ENCODE assay signal across 21 mouse cellular contexts in genomic region chr9:13555973-13556481, GRCm38 (mm10).
A peak's percentile ranks its signal among the peaks of the same experiment; 100 is the strongest.
DNase-seq lines count a peak whose midpoint lies in the region; ATAC-seq and TF ChIP-seq lines count a peak whose summit lies in the region.
"Had no signal": no experiment of that assay in that cellular context is flagged by ENCODE, and none has a peak within 500 bp of the region (broad histone marks: within the 10 kb centered on the region; RNA-seq: fewer than 3 reads in every experiment).

No protein-coding gene starts in this region.

- no peaks in the 10 kb centered on the region for H3K36me3 ChIP-seq in heart, embryonic 15.5 days
- H3K36me3 ChIP-seq in neural tube, embryonic 13.5 days, result no peaks in the 10 kb centered on the region
- no peaks in the 10 kb centered on the region for H3K36me3 ChIP-seq in hindbrain, postnatal 0 days (ENCODE audit: insufficient read depth, low read length)
- H3K36me3 ChIP-seq: embryonic facial prominence, embryonic 15.5 days; forebrain, embryonic 15.5 days; intestine, embryonic 15.5 days had no signal

- no peak for ATAC-seq in heart, embryonic 15.5 days (replicated peaks; ENCODE audit: insufficient number of reproducible peaks, insufficient read depth, low FRiP score, low read depth)
- ATAC-seq in neural tube, embryonic 13.5 days (ENCODE audit: low read depth), result no peak
- no peak for ATAC-seq in hindbrain, postnatal 0 days
- ATAC-seq: forebrain, embryonic 15.5 days; intestine, embryonic 15.5 days had no signal

- WGBS in heart, embryonic 15.5 days, result 76% methylated on average over 8 of the region's 8 CpGs
- WGBS in neural tube, embryonic 13.5 days, result 27% methylated on average over 8 of the region's 8 CpGs
- 38% methylated on average over 8 of the region's 8 CpGs for WGBS in hindbrain, postnatal 0 days

- peaks cover 8% of the 10 kb centered on the region for H3K4me1 ChIP-seq in heart, embryonic 15.5 days (replicated peaks)
- peaks cover 36% of the 10 kb centered on the region for H3K4me1 ChIP-seq in neural tube, embryonic 13.5 days (replicated peaks)
- no peaks in the 10 kb centered on the region for H3K4me1 ChIP-seq in hindbrain, postnatal 0 days (ENCODE audit: insufficient read depth, low read length)
- H3K4me1 ChIP-seq: forebrain, embryonic 15.5 days; intestine, embryonic 15.5 days had no signal

- H3K27me3 ChIP-seq in heart, embryonic 15.5 days, result no peaks in the 10 kb centered on the region
- H3K27me3 ChIP-seq in neural tube, embryonic 13.5 days, result no peaks in the 10 kb centered on the region
- no peaks in the 10 kb centered on the region for H3K27me3 ChIP-seq in hindbrain, postnatal 0 days (ENCODE audit: insufficient read depth, low read length)
- H3K27me3 ChIP-seq: embryonic facial prominence, embryonic 15.5 days; forebrain, embryonic 15.5 days; intestine, embryonic 15.5 days had no signal

- H3K4me2 ChIP-seq in heart, embryonic 15.5 days, result no peak overlapping the region
- H3K4me2 ChIP-seq in neural tube, embryonic 13.5 days, result no peak overlapping the region
- H3K4me2 ChIP-seq in hindbrain, postnatal 0 days (ENCODE audit: low read depth, low read length), result no peak overlapping the region
- H3K4me2 ChIP-seq: embryonic facial prominence, embryonic 15.5 days; forebrain, embryonic 15.5 days; intestine, embryonic 15.5 days had no signal

- TF ChIP-seq CTCF in layer of hippocampus, adult 2 months (conservative IDR thresholded peaks at IDR 0.05), result no peak
- TF ChIP-seq CTCF in hindbrain, postnatal 0 days (IDR thresholded peaks at IDR 0.05; ENCODE audit: low read depth), result no peak

- H3K27ac ChIP-seq in heart, embryonic 15.5 days, result 0 out of 2 replicates have a peak overlapping the region, but pooled peaks have one; percentile 2
- H3K27ac ChIP-seq in layer of hippocampus, adult 2 months, result 0 out of 2 replicates have a peak overlapping the region, but pooled peaks have one; percentile 10
- H3K27ac ChIP-seq in neural tube, embryonic 13.5 days (replicated peaks), result 0 out of 2 replicates have a peak overlapping the region, but pooled peaks have one; percentile 18
- H3K27ac ChIP-seq in hindbrain, postnatal 0 days, result 0 out of 2 replicates have a peak overlapping the region, but pooled peaks have one; percentile 15
- H3K27ac ChIP-seq: embryonic facial prominence, embryonic 15.5 days; forebrain, embryonic 15.5 days; heart, embryonic 10.5 days; intestine, embryonic 15.5 days had no signal

- DNase-seq in heart, postnatal 36 days, result no peak
- no peak for DNase-seq in layer of hippocampus, adult 2 months (ENCODE audit: low spot score in 2 of 2)
- no peak for DNase-seq in layer of hippocampus, adult 9-11 months
- no peak for DNase-seq in neural tube, embryonic 10.5 days (ENCODE audit: extremely low spot score, low spot score)
- DNase-seq in hindbrain, postnatal 0 days (ENCODE audit: low spot score), result no peak
- no peak for DNase-seq in adrenal gland, postnatal 36 days
- DNase-seq: adrenal gland, adult 2 months; cerebellum, adult 11 months; cerebellum, adult 8-10 months; cerebellum, postnatal 14 days; embryo, embryonic 11 days; gastrocnemius, postnatal 10 days; heart, adult 18-20 months; heart, postnatal 14 days had no signal

- no peak overlapping the region for H3K9ac ChIP-seq in heart, embryonic 15.5 days
- no peak overlapping the region for H3K9ac ChIP-seq in neural tube, embryonic 13.5 days
- no peak overlapping the region for H3K9ac ChIP-seq in hindbrain, postnatal 0 days (replicated peaks; ENCODE audit: low read length)
- H3K9ac ChIP-seq: embryonic facial prominence, embryonic 15.5 days; forebrain, embryonic 15.5 days; intestine, embryonic 15.5 days had no signal

- intact Hi-C loops in heart, postnatal 36 days (cut with DNase I), result no loop called here

- H3K9me3 ChIP-seq in heart, embryonic 15.5 days (replicated peaks), result no peaks in the 10 kb centered on the region
- no peaks in the 10 kb centered on the region for H3K9me3 ChIP-seq in neural tube, embryonic 13.5 days
- no peaks in the 10 kb centered on the region for H3K9me3 ChIP-seq in hindbrain, postnatal 0 days (ENCODE audit: low read length)
- H3K9me3 ChIP-seq: embryonic facial prominence, embryonic 15.5 days; forebrain, embryonic 15.5 days; heart, embryonic 10.5 days; intestine, embryonic 15.5 days had no signal

- H3K4me3 ChIP-seq in heart, embryonic 15.5 days, result no peak overlapping the region
- H3K4me3 ChIP-seq in layer of hippocampus, adult 2 months, result no peak overlapping the region
- H3K4me3 ChIP-seq in neural tube, embryonic 13.5 days, result no peak overlapping the region
- H3K4me3 ChIP-seq in hindbrain, postnatal 0 days (ENCODE audit: low read length), result no peak overlapping the region
- H3K4me3 ChIP-seq: embryonic facial prominence, embryonic 15.5 days; erythroblast, embryonic 14.5 days; forebrain, embryonic 15.5 days; heart, embryonic 10.5 days; intestine, embryonic 15.5 days had no signal
